Comparison of ENCODE assay signal across 38 mouse cellular contexts in the genomic region with DNA sequence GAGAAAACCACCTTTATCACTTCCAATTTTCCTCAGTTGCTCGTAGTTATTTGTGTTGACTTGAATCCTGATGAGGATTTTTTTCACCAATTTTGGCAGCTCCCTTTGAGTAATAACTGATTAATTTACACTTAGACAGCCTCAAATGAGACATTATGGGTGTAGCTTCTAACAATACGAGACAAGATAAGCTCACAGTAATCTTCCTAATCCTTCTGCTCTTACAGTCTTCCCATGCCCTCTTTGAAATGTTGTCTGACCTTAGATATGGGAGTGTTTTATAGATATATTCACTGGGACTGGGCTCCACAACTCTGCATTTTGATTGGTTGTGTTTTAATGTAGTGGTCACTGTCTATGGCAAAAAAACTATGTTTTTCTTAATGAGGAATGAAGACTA. TPM values are rescaled to one million over a fixed set of nuclear protein-coding genes. Genes with fewer than 3 reads are reported as not detected.
"Had no signal": no experiment of that assay in that cellular context is flagged by ENCODE, and none has a peak within 500 bp of the region (broad histone marks: within the 10 kb centered on the region; RNA-seq: fewer than 3 reads in every experiment).

No protein-coding gene starts in this region.

- H3K4me3 ChIP-seq: heart, adult 2 months; heart, embryonic 13.5 days; heart, embryonic 15.5 days; hindbrain, embryonic 13.5 days; hindbrain, embryonic 15.5 days; kidney, embryonic 15.5 days; left cerebral cortex, adult 2 months; limb, embryonic 10.5 days; limb, embryonic 12.5 days had no signal

- DNase-seq: gastrocnemius, postnatal 14 days; gastrocnemius, postnatal 36 days; heart, adult 11 months; heart, adult 2 months; heart, postnatal 14 days; heart, postnatal 36 days; kidney, adult 11 months; kidney, adult 2 months; kidney, adult 9 months; kidney, postnatal 14 days; kidney, postnatal 36 days; layer of hippocampus, adult 9-11 months had no signal

- H3K4me1 ChIP-seq: heart, embryonic 13.5 days; heart, embryonic 15.5 days; hindbrain, embryonic 13.5 days; hindbrain, embryonic 15.5 days; kidney, embryonic 15.5 days; limb, embryonic 10.5 days; limb, embryonic 12.5 days had no signal

- H3K27me3 ChIP-seq: heart, embryonic 13.5 days; heart, embryonic 15.5 days; hindbrain, embryonic 13.5 days; hindbrain, embryonic 15.5 days; kidney, embryonic 15.5 days; limb, embryonic 12.5 days had no signal

- H3K27ac ChIP-seq: heart, adult 2 months; heart, embryonic 13.5 days; heart, embryonic 15.5 days; hindbrain, embryonic 13.5 days; hindbrain, embryonic 15.5 days; hindbrain, postnatal 0 days; kidney, embryonic 15.5 days; kidney, postnatal 0 days; left cerebral cortex, adult 2 months; limb, embryonic 10.5 days; limb, embryonic 12.5 days had no signal

- H3K36me3 ChIP-seq: heart, embryonic 13.5 days; heart, embryonic 15.5 days; hindbrain, embryonic 13.5 days; hindbrain, embryonic 15.5 days; kidney, embryonic 15.5 days; limb, embryonic 10.5 days; limb, embryonic 12.5 days had no signal

- H3K9ac ChIP-seq: heart, embryonic 13.5 days; heart, embryonic 15.5 days; hindbrain, embryonic 13.5 days; hindbrain, embryonic 15.5 days; kidney, embryonic 15.5 days; limb, embryonic 12.5 days had no signal

- H3K9me3 ChIP-seq: heart, embryonic 13.5 days; heart, embryonic 15.5 days; hindbrain, embryonic 13.5 days; hindbrain, embryonic 15.5 days; kidney, embryonic 15.5 days; limb, embryonic 10.5 days; limb, embryonic 12.5 days had no signal

- ATAC-seq: hindbrain, postnatal 0 days; intestine, embryonic 16.5 days had no signal

- H3K4me2 ChIP-seq: heart, embryonic 11.5 days; heart, embryonic 13.5 days; heart, embryonic 15.5 days; hindbrain, embryonic 13.5 days; hindbrain, embryonic 15.5 days; kidney, embryonic 15.5 days; limb, embryonic 12.5 days had no signal

RNA-seq across cellular contexts. Expression of gene Gm5771, which starts 5.4 kb away (rescaled TPM):
- total RNA-seq: gastrocnemius, adult 18-20 months; gastrocnemius, adult 8-10 months; gastrocnemius, postnatal 14 days; gastrocnemius, postnatal 36 days; heart, adult 2 months; heart, postnatal 14 days; heart, postnatal 36 days; hematopoietic stem cell, adult 5-6 weeks; hindbrain, postnatal 0 days; layer of hippocampus, adult 18-20 months; layer of hippocampus, adult 8-10 months; layer of hippocampus, postnatal 14 days; left cerebral cortex, adult 2 months; left cerebral cortex, postnatal 14 days; left cerebral cortex, postnatal 36 days had no signal
- polyA plus RNA-seq: gonadal fat pad, adult 2 months; heart, adult 2 months; heart, embryonic 11.5 days; heart, embryonic 13.5 days; heart, embryonic 15.5 days; heart, postnatal 0 days; hindbrain, embryonic 11.5 days; hindbrain, embryonic 13.5 days; hindbrain, embryonic 15.5 days; hindbrain, postnatal 0 days; kidney, adult 2 months; kidney, embryonic 15.5 days; kidney, postnatal 0 days; large intestine, adult 2 months; limb, embryonic 10.5 days; limb, embryonic 12.5 days; limb, embryonic 14.5 days; liver, adult 2 months had no signal

RNA-seq across cellular contexts. Expression of gene Prss3, which starts 9.3 kb away (rescaled TPM):
- total RNA-seq: gastrocnemius, adult 18-20 months; gastrocnemius, adult 8-10 months; gastrocnemius, postnatal 14 days; gastrocnemius, postnatal 36 days; heart, adult 2 months; heart, postnatal 14 days; heart, postnatal 36 days; hematopoietic stem cell, adult 5-6 weeks; hindbrain, postnatal 0 days; layer of hippocampus, adult 18-20 months; layer of hippocampus, adult 8-10 months; layer of hippocampus, postnatal 14 days; left cerebral cortex, adult 2 months; left cerebral cortex, postnatal 14 days; left cerebral cortex, postnatal 36 days had no signal
- polyA plus RNA-seq: heart, adult 2 months; heart, embryonic 11.5 days; heart, embryonic 13.5 days; heart, embryonic 15.5 days; heart, postnatal 0 days; hindbrain, embryonic 13.5 days; hindbrain, embryonic 15.5 days; hindbrain, postnatal 0 days; kidney, adult 2 months; kidney, postnatal 0 days; large intestine, adult 2 months; limb, embryonic 10.5 days; limb, embryonic 12.5 days; limb, embryonic 14.5 days; liver, adult 2 months had no signal

RNA-seq across cellular contexts. Expression of gene Try10, which starts 32.9 kb away (rescaled TPM):
- total RNA-seq: gastrocnemius, adult 18-20 months; gastrocnemius, adult 8-10 months; gastrocnemius, postnatal 14 days; gastrocnemius, postnatal 36 days; heart, adult 2 months; heart, postnatal 14 days; heart, postnatal 36 days; hematopoietic stem cell, adult 5-6 weeks; hindbrain, postnatal 0 days; layer of hippocampus, adult 18-20 months; layer of hippocampus, adult 8-10 months; layer of hippocampus, postnatal 14 days; left cerebral cortex, adult 2 months; left cerebral cortex, postnatal 14 days; left cerebral cortex, postnatal 36 days had no signal
- polyA plus RNA-seq: heart, adult 2 months; heart, embryonic 11.5 days; heart, embryonic 13.5 days; heart, postnatal 0 days; hindbrain, embryonic 11.5 days; hindbrain, embryonic 13.5 days; hindbrain, embryonic 15.5 days; hindbrain, postnatal 0 days; kidney, adult 2 months; kidney, postnatal 0 days; limb, embryonic 10.5 days; limb, embryonic 12.5 days; limb, embryonic 14.5 days; liver, adult 2 months had no signal

RNA-seq across cellular contexts. Expression of gene Gm10334, which starts 59.2 kb away (rescaled TPM):
- total RNA-seq: gastrocnemius, adult 18-20 months; gastrocnemius, adult 8-10 months; gastrocnemius, postnatal 14 days; gastrocnemius, postnatal 36 days; heart, adult 2 months; heart, postnatal 14 days; heart, postnatal 36 days; hematopoietic stem cell, adult 5-6 weeks; hindbrain, postnatal 0 days; layer of hippocampus, adult 18-20 months; layer of hippocampus, adult 8-10 months; layer of hippocampus, postnatal 14 days; liver, adult 2 months had no signal
- polyA plus RNA-seq: gonadal fat pad, adult 2 months; heart, adult 2 months; heart, embryonic 11.5 days; heart, embryonic 13.5 days; heart, embryonic 15.5 days; heart, postnatal 0 days; hindbrain, embryonic 15.5 days; hindbrain, postnatal 0 days; kidney, adult 2 months; kidney, embryonic 15.5 days; kidney, postnatal 0 days; large intestine, adult 2 months; limb, embryonic 10.5 days; limb, embryonic 12.5 days; limb, embryonic 14.5 days; liver, adult 2 months had no signal
